Mouse (Mus musculus): ENCODE measurements at regions not wholly inside any gene's neighbourhood (a gene's known extent, or its start where the extent isn't known, plus 50 kb on each side); places are given as distances from the start of the nearest gene placed in this dataset.
A peak's percentile ranks its signal among the peaks of the same experiment; 100 is the strongest.

- H3K9me3 ChIP-seq (ENCODE audit: control insufficient read depth), result no peaks in the 10 kb centered on the region
- H3K27me3 ChIP-seq (replicated peaks; ENCODE audit: control insufficient read depth, insufficient read depth, low read length), result no peaks in the 10 kb centered on the region
- H3K4me1 ChIP-seq (replicated peaks; ENCODE audit: control insufficient read depth, insufficient read depth, low read length), result no peaks in the 10 kb centered on the region
- no peak overlapping the region for H3K4me3 ChIP-seq (ENCODE audit: low read depth, low read length)
- no peaks in the 10 kb centered on the region for H3K36me3 ChIP-seq (ENCODE audit: control insufficient read depth, insufficient read depth)
- ATAC-seq, result no peak
- no peak overlapping the region for H3K4me2 ChIP-seq (replicated peaks; ENCODE audit: low read depth)
- TF ChIP-seq CTCF (IDR thresholded peaks at IDR 0.05; ENCODE audit: low read depth), result no peak
- no peak overlapping the region for H3K27ac ChIP-seq (ENCODE audit: low read depth, low read length)
- H3K9ac ChIP-seq (ENCODE audit: low read depth, low read length), result no peak overlapping the region
- WGBS, result 70% methylated on average over 8 of the region's 8 CpGs
Measured at GRCm38 (mm10) chr5:119023947-119024346, 463.5 kb downstream of the Med13l start.

GRCm38 (mm10) chr5:119032051-119032450 is 471.6 kb downstream of the Med13l start:
- 83% methylated on average over 5 of the region's 5 CpGs for WGBS
- H3K27ac ChIP-seq (ENCODE audit: low read depth, low read length), result no peak overlapping the region
- H3K36me3 ChIP-seq (ENCODE audit: control insufficient read depth, insufficient read depth), result no peaks in the 10 kb centered on the region
- no peak overlapping the region for H3K4me2 ChIP-seq (replicated peaks; ENCODE audit: low read depth)
- H3K27me3 ChIP-seq (replicated peaks; ENCODE audit: control insufficient read depth, insufficient read depth, low read length), result no peaks in the 10 kb centered on the region
- no peaks in the 10 kb centered on the region for H3K9me3 ChIP-seq (ENCODE audit: control insufficient read depth)
- H3K9ac ChIP-seq (ENCODE audit: low read depth, low read length), result no peak overlapping the region
- no peak for ATAC-seq
- H3K4me1 ChIP-seq (replicated peaks; ENCODE audit: control insufficient read depth, insufficient read depth, low read length), result no peaks in the 10 kb centered on the region
- TF ChIP-seq CTCF (IDR thresholded peaks at IDR 0.05; ENCODE audit: low read depth), result no peak
- H3K4me3 ChIP-seq (ENCODE audit: low read depth, low read length), result no peak overlapping the region

- Histone ChIP-seq H3K27me3 (replicated peaks; ENCODE audit: control insufficient read depth, insufficient read depth, low read length) (no peaks in the 10 kb centered on the region; the same call in 1 of the 2 replicates), H3K36me3 (ENCODE audit: control insufficient read depth, insufficient read depth) (no peaks in the 10 kb centered on the region), H3K9ac (ENCODE audit: low read depth, low read length) (no peak overlapping the region), H3K4me3 (ENCODE audit: low read depth, low read length) (no peak overlapping the region), H3K4me1 (replicated peaks; ENCODE audit: control insufficient read depth, insufficient read depth, low read length) (no peaks in the 10 kb centered on the region), H3K4me2 (replicated peaks; ENCODE audit: low read depth) (no peak overlapping the region), H3K27ac (ENCODE audit: low read depth, low read length) (no peak overlapping the region), H3K9me3 (ENCODE audit: control insufficient read depth) (no peaks in the 10 kb centered on the region)
- WGBS, result 69% methylated on average over 10 of the region's 10 CpGs
- TF ChIP-seq CTCF (IDR thresholded peaks at IDR 0.05; ENCODE audit: low read depth), result no peak
- no peak for ATAC-seq
Measured at GRCm38 (mm10) chr5:119044548-119044947, 484.1 kb downstream of the Med13l start.

GRCm38 (mm10) chr5:119047581-119047980 is 487.1 kb downstream of the Med13l start:
- 61% methylated on average over 4 of the region's 4 CpGs for WGBS
- H3K36me3 ChIP-seq (ENCODE audit: control insufficient read depth, insufficient read depth), result no peaks in the 10 kb centered on the region
- H3K27me3 ChIP-seq (replicated peaks; ENCODE audit: control insufficient read depth, insufficient read depth, low read length), result no peaks in the 10 kb centered on the region
- no peak overlapping the region for H3K4me3 ChIP-seq (ENCODE audit: low read depth, low read length)
- H3K4me1 ChIP-seq (replicated peaks; ENCODE audit: control insufficient read depth, insufficient read depth, low read length), result no peaks in the 10 kb centered on the region
- H3K4me2 ChIP-seq (replicated peaks; ENCODE audit: low read depth), result no peak overlapping the region
- no peak overlapping the region for H3K27ac ChIP-seq (ENCODE audit: low read depth, low read length)
- no peaks in the 10 kb centered on the region for H3K9me3 ChIP-seq (ENCODE audit: control insufficient read depth)
- no peak for ATAC-seq
- no peak for TF ChIP-seq CTCF (IDR thresholded peaks at IDR 0.05; ENCODE audit: low read depth)
- no peak overlapping the region for H3K9ac ChIP-seq (ENCODE audit: low read depth, low read length)

GRCm38 (mm10) chr5:119052354-119052996 is 492.0 kb downstream of the Med13l start:
- 31% methylated on average over 11 of the region's 11 CpGs for whole genome bisulfite sequencing
- no peaks in the 10 kb centered on the region for H3K36me3 ChIP-seq (ENCODE audit: control insufficient read depth, insufficient read depth)

GRCm38 (mm10) chr5:119053738-119054137 is 493.3 kb downstream of the Med13l start:
- WGBS, result 93% methylated on average over 8 of the region's 8 CpGs
- peak; percentile 59 for TF ChIP-seq CTCF (IDR thresholded peaks at IDR 0.05; ENCODE audit: low read depth)
- no peak overlapping the region for H3K4me2 ChIP-seq (replicated peaks; ENCODE audit: low read depth)
- no peaks in the 10 kb centered on the region for H3K9me3 ChIP-seq (ENCODE audit: control insufficient read depth)
- H3K27ac ChIP-seq (ENCODE audit: low read depth, low read length), result no peak overlapping the region
- no peak overlapping the region for H3K9ac ChIP-seq (ENCODE audit: low read depth, low read length)
- H3K4me3 ChIP-seq (ENCODE audit: low read depth, low read length), result no peak overlapping the region
- no peak for ATAC-seq
- H3K36me3 ChIP-seq (ENCODE audit: control insufficient read depth, insufficient read depth), result no peaks in the 10 kb centered on the region
- no peaks in the 10 kb centered on the region; the same call in 1 of the 2 replicates for H3K4me1 ChIP-seq (replicated peaks; ENCODE audit: control insufficient read depth, insufficient read depth, low read length)
- no peaks in the 10 kb centered on the region; the same call in 1 of the 2 replicates for H3K27me3 ChIP-seq (replicated peaks; ENCODE audit: control insufficient read depth, insufficient read depth, low read length)

More at GRCm38 (mm10) chr5:119052354-119052996, 492.0 kb downstream of the Med13l start:
- Histone ChIP-seq H3K9me3 (ENCODE audit: control insufficient read depth) (no peaks in the 10 kb centered on the region), H3K9ac (ENCODE audit: low read depth, low read length) (no peak overlapping the region), H3K4me2 (replicated peaks; ENCODE audit: low read depth) (no peak overlapping the region), H3K4me3 (ENCODE audit: low read depth, low read length) (no peak overlapping the region), H3K27ac (ENCODE audit: low read depth, low read length) (no peak overlapping the region), H3K4me1 (replicated peaks; ENCODE audit: control insufficient read depth, insufficient read depth, low read length) (no peaks in the 10 kb centered on the region; the same call in 1 of the 2 replicates), H3K27me3 (replicated peaks; ENCODE audit: control insufficient read depth, insufficient read depth, low read length) (no peaks in the 10 kb centered on the region; the same call in 1 of the 2 replicates)
- ATAC-seq, result no peak
- TF ChIP-seq CTCF (IDR thresholded peaks at IDR 0.05; ENCODE audit: low read depth), result no peak
